Mouse (Mus musculus) heart, embryonic 16.5 days (tissue): ENCODE data around the gene Fuk. TPM values are rescaled to one million over a fixed set of nuclear protein-coding genes. Genes with fewer than 3 reads are reported as not detected.

Experiments used
- ATAC-seq: fragments of 200-750 bp; cut with Nextera tagmentation; replicated peaks from 2 replicates; pipeline ENCODE4 v1.8.0; 2017; ENCODE audit warnings: moderate number of reproducible peaks; ENCODE audit not compliant: insufficient read depth, low FRiP score; ENCODE audit errors: extremely low read depth
- H3K27ac ChIP-seq: fragments of 300-500 bp; sonication (generic); 2 replicates; pipeline ENCODE4 v1.5.1; 2014; ENCODE audit warnings: mild to moderate bottlenecking, low read length, control low read depth, moderate library complexity
- H3K27me3 ChIP-seq: fragments of 300-500 bp; sonication (generic); 2 replicates; pipeline ENCODE4 v1.6.1; 2014; ENCODE audit warnings: low read length, mixed read lengths; ENCODE audit not compliant: control insufficient read depth, insufficient read depth
- H3K36me3 ChIP-seq: fragments of 300-500 bp; sonication (generic); 2 replicates; pipeline ENCODE4 v1.6.1; 2014; ENCODE audit not compliant: control insufficient read depth, insufficient read depth
- H3K4me1 ChIP-seq: fragments of 300-500 bp; sonication (generic); 2 replicates; pipeline ENCODE4 v1.6.1; 2014; ENCODE audit warnings: low read length, mixed read lengths; ENCODE audit not compliant: control insufficient read depth, insufficient read depth
- H3K4me2 ChIP-seq: fragments of 300-500 bp; sonication (generic); 2 replicates; pipeline ENCODE4 v1.6.1; 2014; ENCODE audit warnings: low read depth, mild to moderate bottlenecking, control low read depth, low read length
- H3K4me3 ChIP-seq: fragments of 300-500 bp; sonication (generic); 2 replicates; pipeline ENCODE4 v1.5.1; 2014; ENCODE audit warnings: mild to moderate bottlenecking, control low read depth, low read length
- H3K9ac ChIP-seq: fragments of 300-500 bp; sonication (generic); 2 replicates; pipeline ENCODE4 v1.6.1; 2014; ENCODE audit warnings: low read length, control low read depth
- H3K9me3 ChIP-seq: fragments of 300-500 bp; sonication (generic); replicated peaks from 2 replicates; pipeline ENCODE4 v1.6.1; 2016; ENCODE audit warnings: low read length; ENCODE audit not compliant: control insufficient read depth
- WGBS: fragments of 180-500 bp; shearing (Covaris S2); extraction: QIAGEN DNeasy Blood & Tissue Kit; methylation state at CpG from one replicate; pipeline ENCODE4 v1.1.7; 2014; 5-methylcytosine and 5-hydroxymethylcytosine counted together
- polyA plus RNA-seq: library from polyadenylated mRNA; unstranded; fragments of >200 nt; fragmentation: Nextera tagmentation; extraction: Ambion mirVana; gene quantifications from 2 replicates; pipeline ENCODE4 v1.2.1, GENCODE M21; 2015

Gene Fuk
- polyA plus RNA-seq, 1 experiment from 2014 or later, result 5.7 TPM

GRCm38 (mm10) chr8:110846405-110847170 is 55.7 kb downstream of the Fuk start, which contains the start of the genes Cog4 and Sf3b3:
Cog4 (plus strand) TSS chr8:110846600.
Sf3b3 (minus strand) TSS chr8:110846787.
- WGBS, result under 1% methylated on average over 53 of the region's 53 CpGs
- H3K36me3 ChIP-seq, result peaks cover 43% of the 10 kb centered on the region

GRCm38 (mm10) chr8:110845821-110846404 is 56.4 kb downstream of the Fuk start:
- H3K27me3 ChIP-seq, result no peaks in the 10 kb centered on the region
- ATAC-seq, result no peak
- WGBS, result 5% methylated on average over 17 of the region's 17 CpGs
- peaks cover 43% of the 10 kb centered on the region for H3K36me3 ChIP-seq
- H3K4me2 ChIP-seq, result peak overlapping the region; percentile 94
- H3K4me1 ChIP-seq, result peaks cover 21% of the 10 kb centered on the region
- peak overlapping the region; percentile 89 for H3K9ac ChIP-seq
- no peaks in the 10 kb centered on the region for H3K9me3 ChIP-seq
- H3K27ac ChIP-seq, result peak overlapping the region; percentile 86
- H3K4me3 ChIP-seq, result peak overlapping the region; percentile 74

More at GRCm38 (mm10) chr8:110846405-110847170, 55.7 kb downstream of the Fuk start, which contains the start of the genes Cog4 and Sf3b3:
- Histone ChIP-seq H3K4me1 (peaks cover 21% of the 10 kb centered on the region), H3K4me3 (peak within 1 kb of the TSS; percentile 74), H3K9ac (peak within 1 kb of the TSS; percentile 89), H3K27me3 (no peaks in the 10 kb centered on the region), H3K4me2 (peak within 1 kb of the TSS; percentile 94), H3K9me3 (no peaks in the 10 kb centered on the region), H3K27ac (peak within 1 kb of the TSS; percentile 86)
- peak; percentile 80 for ATAC-seq

GRCm38 (mm10) chr8:110844941-110845340 is 57.3 kb downstream of the Fuk start:
- Histone ChIP-seq H3K9me3 (no peaks in the 10 kb centered on the region), H3K4me1 (peaks cover 21% of the 10 kb centered on the region), H3K27me3 (no peaks in the 10 kb centered on the region), H3K4me2 (peak overlapping the region; percentile 94), H3K9ac (peak overlapping the region; percentile 11; the same call in 1 of the 2 replicates), H3K36me3 (peaks cover 41% of the 10 kb centered on the region), H3K4me3 (peak overlapping the region; percentile 16), H3K27ac (no peak overlapping the region)
- no peak for ATAC-seq
- whole genome bisulfite sequencing, result 76% methylated on average over 3 of the region's 3 CpGs

- no peaks in the 10 kb centered on the region for H3K9me3 ChIP-seq
- H3K4me3 ChIP-seq, result no peak overlapping the region
- 70% methylated on average over 5 of the region's 5 CpGs for WGBS
- no peak for ATAC-seq
- no peak overlapping the region for H3K9ac ChIP-seq
- no peak overlapping the region for H3K4me2 ChIP-seq
- peaks cover 52% of the 10 kb centered on the region for H3K36me3 ChIP-seq
- H3K27me3 ChIP-seq, result no peaks in the 10 kb centered on the region
- H3K4me1 ChIP-seq, result peaks cover 20% of the 10 kb centered on the region
- H3K27ac ChIP-seq, result no peak overlapping the region
Measured at GRCm38 (mm10) chr8:110843207-110843606, 59.1 kb downstream of the Fuk start.

GRCm38 (mm10) chr8:110842012-110842574 is 60.2 kb downstream of the Fuk start:
- Histone ChIP-seq H3K9ac (no peak overlapping the region), H3K36me3 (peaks cover 62% of the 10 kb centered on the region), H3K4me3 (no peak overlapping the region), H3K27me3 (no peaks in the 10 kb centered on the region), H3K9me3 (no peaks in the 10 kb centered on the region), H3K4me2 (no peak overlapping the region), H3K4me1 (peaks cover 13% of the 10 kb centered on the region), H3K27ac (no peak overlapping the region)
- no peak for ATAC-seq
- WGBS, result 89% methylated on average over 3 of the region's 3 CpGs

Other genes with a start within 250 kb of the Fuk start
- gene Mtss1l, start 181.0 kb downstream of the Fuk start, polyA plus RNA-seq, result 4.5 and 6.6 TPM in 2 replicates
- gene Il34, start 96.6 kb downstream of the Fuk start, polyA plus RNA-seq, result 1.5 and 1.9 TPM in 2 replicates
- 61.5 and 66.4 TPM in 2 replicates for gene Cog4, start 55.9 kb downstream of the Fuk start, polyA plus RNA-seq
- gene Sf3b3, start 55.7 kb downstream of the Fuk start, polyA plus RNA-seq, result 82.8 and 88.1 TPM in 2 replicates
- gene St3gal2, start 17.4 kb upstream of the Fuk start, polyA plus RNA-seq, result 14.5 and 15.4 TPM in 2 replicates
- gene Ddx19a, start 95.3 kb upstream of the Fuk start, polyA plus RNA-seq, result 8.4 and 10.3 TPM in 2 replicates
- 4.0 and 4.4 TPM in 2 replicates for gene Ddx19b, start 129.3 kb upstream of the Fuk start, polyA plus RNA-seq
- gene Aars, start 130.7 kb upstream of the Fuk start, polyA plus RNA-seq, result 35.3 and 35.5 TPM in 2 replicates
- gene Exosc6, start 153.9 kb upstream of the Fuk start, polyA plus RNA-seq, result 5.6 and 6.4 TPM in 2 replicates
- 0.11 TPM in 1 of 2 replicates, not detected in the other for gene Clec18a, start 189.9 kb upstream of the Fuk start, polyA plus RNA-seq
- gene Pdpr, start 192.1 kb upstream of the Fuk start, polyA plus RNA-seq, result 10.3 and 13.6 TPM in 2 replicates